8 mouse cellular contexts compared by ENCODE assay signal in the genomic region with DNA sequence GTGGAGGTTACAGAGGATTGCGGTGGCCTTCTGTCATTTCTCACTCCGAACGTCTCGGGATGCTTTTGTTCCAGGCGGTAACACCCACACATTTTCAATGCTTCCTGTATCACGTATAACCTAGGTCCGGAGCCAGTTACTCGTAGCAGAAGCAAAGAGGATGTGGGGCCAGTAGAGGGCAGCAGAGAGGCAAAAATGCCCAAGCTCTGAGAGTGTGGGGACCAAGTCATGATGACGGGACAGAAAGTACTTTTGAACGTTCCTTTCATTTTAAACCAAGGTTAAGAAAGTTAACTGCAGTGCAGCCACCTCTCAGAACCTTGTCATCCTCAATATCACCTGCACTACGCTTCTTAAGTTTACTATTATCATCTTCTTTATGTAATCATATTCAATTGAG.
DNase-seq lines count a peak whose midpoint lies in the region; ATAC-seq and TF ChIP-seq lines count a peak whose summit lies in the region.

No protein-coding gene starts in this region.

- peak; percentile 97 for ATAC-seq in erythroblast, adult 5-6 weeks (replicated peaks; ENCODE audit: low FRiP score, poor library complexity, severe bottlenecking)
- peak; percentile 94 for ATAC-seq in kidney, embryonic 15.5 days (replicated peaks; ENCODE audit: low FRiP score)
- ATAC-seq in monocyte, adult 5-6 weeks (replicated peaks; ENCODE audit: insufficient number of reproducible peaks, low FRiP score, low TSS enrichment, poor library complexity, severe bottlenecking), result peak; percentile 93

- H3K4me3 ChIP-seq in bone marrow macrophage, adult 2 months (ENCODE audit: insufficient read depth, low read length), result 0 out of 2 replicates have a peak overlapping the region, but pooled peaks have one; percentile 12
- H3K4me3 ChIP-seq in heart, embryonic 10.5 days, result peak overlapping the region; percentile 51
- peak overlapping the region; percentile 26 for H3K4me3 ChIP-seq in kidney, embryonic 15.5 days (replicated peaks)

- DNase-seq in 416B (ENCODE audit: low read depth) (peak; percentile 91), liver (peak; percentile 93)
- peak; percentile 94 for DNase-seq in heart, embryonic 10.5 days (ENCODE audit: low spot score)
- DNase-seq in spleen, postnatal 4 days (ENCODE audit: low spot score in 2 of 2), result peak; percentile 88 to 96

- H3K4me2 ChIP-seq in kidney, embryonic 15.5 days, result peak overlapping the region; percentile 58

- H3K9me3 ChIP-seq in heart, embryonic 10.5 days, result no peaks in the 10 kb centered on the region
- H3K9me3 ChIP-seq in kidney, embryonic 15.5 days (replicated peaks), result no peaks in the 10 kb centered on the region

- peaks cover 6% of the 10 kb centered on the region; the same call in 1 of the 2 replicates for H3K36me3 ChIP-seq in heart, embryonic 10.5 days
- H3K36me3 ChIP-seq in kidney, embryonic 15.5 days, result no peaks in the 10 kb centered on the region

- H3K27ac ChIP-seq in bone marrow macrophage, adult 2 months (ENCODE audit: insufficient read depth, low read depth, low read length), result no peak overlapping the region
- peak overlapping the region; percentile 86 for H3K27ac ChIP-seq in heart, embryonic 10.5 days
- no peak overlapping the region for H3K27ac ChIP-seq in kidney, embryonic 15.5 days

- H3K9ac ChIP-seq in kidney, embryonic 15.5 days, result 0 out of 2 replicates have a peak overlapping the region, but pooled peaks have one; percentile 15

- no peaks in the 10 kb centered on the region; the same call in 1 of the 2 replicates for H3K4me1 ChIP-seq in bone marrow macrophage, adult 2 months (ENCODE audit: control insufficient read depth, insufficient read depth, low read length)
- peaks cover 26% of the 10 kb centered on the region for H3K4me1 ChIP-seq in heart, embryonic 10.5 days
- peaks cover 9% of the 10 kb centered on the region; the same call in 1 of the 2 replicates for H3K4me1 ChIP-seq in kidney, embryonic 15.5 days

- TF ChIP-seq POLR2A in bone marrow macrophage, adult 2 months (IDR thresholded peaks at IDR 0.05; ENCODE audit: borderline replicate concordance, low read depth, low read length), result no peak

- peak; percentile 69; the same call in 1 of the 2 replicates for TF ChIP-seq CTCF in bone marrow macrophage, adult 2 months (IDR thresholded peaks at IDR 0.05; ENCODE audit: low read depth, low read length)

- no peaks in the 10 kb centered on the region for H3K27me3 ChIP-seq in heart, embryonic 10.5 days (ENCODE audit: insufficient read depth, poor library complexity, severe bottlenecking)
- H3K27me3 ChIP-seq in kidney, embryonic 15.5 days, result no peaks in the 10 kb centered on the region

- WGBS in heart, embryonic 10.5 days, result 2% methylated on average over 11 of the region's 11 CpGs
- 3% methylated on average over 11 of the region's 11 CpGs for WGBS in kidney, embryonic 15.5 days
